Mouse (Mus musculus): Measurements from ENCODE around the gene Inka1. TPM values are rescaled to one million over a fixed set of nuclear protein-coding genes. Genes with fewer than 3 reads are reported as not detected.

Inka1 gene
- polyA plus RNA-seq, 1 experiment from 2014 or later = 42.7 TPM

DNA sequence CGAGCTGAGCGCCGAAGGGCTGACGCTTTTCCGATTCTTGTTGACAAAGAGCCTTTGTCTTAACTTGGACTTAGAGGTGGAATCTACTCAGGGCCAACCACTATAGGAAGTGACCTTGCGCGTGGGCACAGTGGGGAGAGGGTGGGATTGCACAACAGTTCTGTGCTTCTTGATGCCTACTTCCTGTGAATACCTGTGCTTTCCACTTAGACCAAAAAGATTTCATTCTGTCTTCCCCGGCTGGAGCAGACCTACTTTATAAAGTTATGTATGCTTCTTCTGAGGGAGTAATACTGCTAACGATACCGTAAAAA is 35.8 kb downstream of the Inka1 start, which contains the start of gene Traip:
Gene Traip (plus strand): TSS at position 215 of the 314 bp plus-strand sequence.
- Histone ChIP-seq H3K27me3 (ENCODE audit: control insufficient read depth, insufficient read depth, low read length) (no peaks in the 10 kb centered on the region), H3K4me1 (ENCODE audit: control insufficient read depth, insufficient read depth, low read length) (peaks cover 8% of the 10 kb centered on the region; the same call in 1 of the 2 replicates), H3K4me3 (replicated peaks; ENCODE audit: low read length) (peak within 1 kb of the TSS; percentile 63), H3K9ac (ENCODE audit: low read length) (peak within 1 kb of the TSS; percentile 73), H3K27ac (ENCODE audit: low read length) (peak within 1 kb of the TSS; percentile 58), H3K36me3 (ENCODE audit: control insufficient read depth, insufficient read depth, low read length) (no peaks in the 10 kb centered on the region), H3K9me3 (replicated peaks; ENCODE audit: control insufficient read depth, low read length) (no peaks in the 10 kb centered on the region), H3K4me2 (ENCODE audit: low read depth, low read length) (peak within 1 kb of the TSS; percentile 91)
- no peak for ATAC-seq (ENCODE audit: insufficient read depth, low FRiP score)
- WGBS = 87% methylated on average over 10 of the region's 10 CpGs

DNA sequence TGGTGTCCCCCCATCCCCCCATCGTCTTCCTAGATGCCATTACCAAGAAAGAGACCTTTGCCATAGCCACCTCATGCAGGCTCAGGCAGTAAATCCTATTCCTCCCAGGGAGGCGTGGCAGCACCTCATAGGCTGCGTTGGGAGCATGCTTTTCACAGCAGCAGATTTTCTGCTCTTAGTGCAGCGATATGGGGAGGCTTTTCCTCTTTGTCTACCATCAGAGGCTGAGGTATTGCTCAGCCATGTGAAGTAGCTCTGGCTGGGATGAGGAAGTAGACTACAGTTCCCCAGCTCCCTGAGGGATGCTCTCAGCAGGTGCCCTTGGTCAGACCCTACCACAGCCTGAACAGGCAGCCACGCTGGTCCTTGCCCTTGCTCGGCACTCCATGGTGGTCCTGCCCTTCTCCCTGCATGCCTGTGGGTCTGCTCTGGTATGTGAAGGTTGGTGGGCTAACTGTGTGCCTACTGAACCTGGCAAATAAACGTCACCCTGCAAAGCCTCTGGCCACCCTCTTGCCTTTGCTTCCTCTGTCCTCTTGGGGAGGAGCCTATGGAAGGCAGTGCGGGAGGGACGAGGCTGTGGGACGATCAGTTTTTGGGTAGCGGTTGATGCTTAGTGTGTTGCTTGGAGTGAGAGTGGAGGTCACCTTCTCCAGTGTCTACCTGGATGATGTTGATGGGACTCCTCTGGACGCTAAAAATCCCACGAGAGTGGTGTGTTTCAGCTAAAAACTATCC is 36.3 kb downstream of the Inka1 start:
- no peak for ATAC-seq (ENCODE audit: insufficient read depth, low FRiP score)
- Histone ChIP-seq H3K27ac (ENCODE audit: low read length) (no peak overlapping the region), H3K9me3 (replicated peaks; ENCODE audit: control insufficient read depth, low read length) (no peaks in the 10 kb centered on the region), H3K9ac (ENCODE audit: low read length) (no peak overlapping the region), H3K27me3 (ENCODE audit: control insufficient read depth, insufficient read depth, low read length) (no peaks in the 10 kb centered on the region), H3K36me3 (ENCODE audit: control insufficient read depth, insufficient read depth, low read length) (no peaks in the 10 kb centered on the region), H3K4me3 (replicated peaks; ENCODE audit: low read length) (no peak overlapping the region), H3K4me1 (ENCODE audit: control insufficient read depth, insufficient read depth, low read length) (peaks cover 8% of the 10 kb centered on the region; the same call in 1 of the 2 replicates), H3K4me2 (ENCODE audit: low read depth, low read length) (no peak overlapping the region)
- WGBS = 76% methylated on average over 13 of the region's 13 CpGs

DNA sequence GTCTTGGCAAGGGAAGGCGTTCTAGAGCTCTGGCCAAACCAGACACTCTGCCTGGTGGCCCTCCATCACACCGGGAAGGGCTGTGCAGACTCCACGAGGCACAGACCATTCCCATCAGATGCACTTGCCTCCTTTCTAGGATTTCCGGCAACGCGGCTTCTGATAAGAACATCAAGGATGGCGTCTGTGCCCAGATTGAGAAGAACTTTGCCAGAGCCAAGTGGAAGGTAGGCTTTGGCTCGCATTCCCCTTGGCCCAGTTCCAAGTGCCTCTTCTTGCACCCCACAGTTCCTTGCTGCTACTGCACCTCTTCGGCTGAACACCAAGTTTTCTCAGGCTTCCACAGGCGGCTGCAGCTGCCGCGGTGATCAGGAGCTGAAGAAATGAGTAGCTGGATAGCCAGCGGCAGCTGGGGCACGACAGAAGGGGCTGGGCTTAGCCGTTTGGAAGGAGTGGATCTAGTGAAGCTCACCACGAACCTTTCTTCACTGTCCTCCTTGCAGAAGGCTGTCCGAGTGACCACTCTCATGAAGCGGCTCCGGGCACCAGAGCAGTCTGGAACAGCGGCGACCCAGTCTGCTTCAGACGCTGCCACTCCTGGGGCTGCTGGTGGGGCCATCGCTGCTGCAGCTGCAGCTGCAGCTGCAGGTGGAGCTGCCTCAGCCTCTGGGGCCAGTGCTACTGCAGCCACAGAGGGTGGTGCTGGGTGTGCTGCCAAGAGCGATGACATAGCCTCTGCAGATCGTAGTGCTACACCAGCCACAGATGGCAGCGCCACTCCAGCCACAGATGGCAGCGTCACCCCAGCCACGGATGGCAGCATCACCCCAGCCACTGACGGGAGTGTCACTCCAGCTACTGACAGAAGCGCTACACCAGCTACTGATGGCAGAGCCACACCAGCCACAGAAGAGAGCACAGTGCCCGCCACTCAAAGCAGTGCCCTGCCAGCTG is 38.2 kb downstream of the Inka1 start:
- 87% methylated on average over 31 of the region's 31 CpGs for WGBS
- H3K27me3 ChIP-seq (ENCODE audit: control insufficient read depth, insufficient read depth, low read length) = no peaks in the 10 kb centered on the region
- no peak for ATAC-seq (ENCODE audit: insufficient read depth, low FRiP score)
- no peak overlapping the region for H3K4me3 ChIP-seq (replicated peaks; ENCODE audit: low read length)
- H3K9ac ChIP-seq (ENCODE audit: low read length) = no peak overlapping the region
- peaks cover 8% of the 10 kb centered on the region; the same call in 1 of the 2 replicates for H3K4me1 ChIP-seq (ENCODE audit: control insufficient read depth, insufficient read depth, low read length)
- no peak overlapping the region for H3K27ac ChIP-seq (ENCODE audit: low read length)
- no peaks in the 10 kb centered on the region for H3K36me3 ChIP-seq (ENCODE audit: control insufficient read depth, insufficient read depth, low read length)
- no peak overlapping the region for H3K4me2 ChIP-seq (ENCODE audit: low read depth, low read length)
- no peaks in the 10 kb centered on the region for H3K9me3 ChIP-seq (replicated peaks; ENCODE audit: control insufficient read depth, low read length)

- no peak for ATAC-seq (ENCODE audit: insufficient read depth, low FRiP score)
- WGBS = 24% methylated on average over 3 of the region's 3 CpGs
- peaks cover 11% of the 10 kb centered on the region; the same call in 1 of the 2 replicates for H3K4me1 ChIP-seq (ENCODE audit: control insufficient read depth, insufficient read depth, low read length)
- no peaks in the 10 kb centered on the region for H3K36me3 ChIP-seq (ENCODE audit: control insufficient read depth, insufficient read depth, low read length)
- H3K4me2 ChIP-seq (ENCODE audit: low read depth, low read length) = peak overlapping the region; percentile 94
- no peak overlapping the region for H3K27ac ChIP-seq (ENCODE audit: low read length)
- H3K4me3 ChIP-seq (replicated peaks; ENCODE audit: low read length) = no peak overlapping the region
- no peak overlapping the region for H3K9ac ChIP-seq (ENCODE audit: low read length)
- peaks cover 12% of the 10 kb centered on the region; the same call in 1 of the 2 replicates for H3K27me3 ChIP-seq (ENCODE audit: control insufficient read depth, insufficient read depth, low read length)
- H3K9me3 ChIP-seq (replicated peaks; ENCODE audit: control insufficient read depth, low read length) = no peaks in the 10 kb centered on the region
These were observed 48.8 kb downstream of the Inka1 start for GRCm38 (mm10) chr9:107936831-107937230.

GRCm38 (mm10) chr9:107936215-107936822 is 49.4 kb downstream of the Inka1 start:
- peak overlapping the region; percentile 61 for H3K9ac ChIP-seq (ENCODE audit: low read length)
- 0 out of 2 replicates have a peak, but pooled peaks have one; percentile 34 for ATAC-seq (ENCODE audit: insufficient read depth, low FRiP score)
- peaks cover 11% of the 10 kb centered on the region; the same call in 1 of the 2 replicates for H3K4me1 ChIP-seq (ENCODE audit: control insufficient read depth, insufficient read depth, low read length)
- H3K27ac ChIP-seq (ENCODE audit: low read length) = no peak overlapping the region
- H3K4me3 ChIP-seq (replicated peaks; ENCODE audit: low read length) = peak overlapping the region; percentile 50
- H3K27me3 ChIP-seq (ENCODE audit: control insufficient read depth, insufficient read depth, low read length) = peaks cover 12% of the 10 kb centered on the region; the same call in 1 of the 2 replicates
- no peaks in the 10 kb centered on the region for H3K9me3 ChIP-seq (replicated peaks; ENCODE audit: control insufficient read depth, low read length)
- H3K36me3 ChIP-seq (ENCODE audit: control insufficient read depth, insufficient read depth, low read length) = no peaks in the 10 kb centered on the region
- 5% methylated on average over 29 of the region's 29 CpGs for WGBS
- peak overlapping the region; percentile 94 for H3K4me2 ChIP-seq (ENCODE audit: low read depth, low read length)

DNA sequence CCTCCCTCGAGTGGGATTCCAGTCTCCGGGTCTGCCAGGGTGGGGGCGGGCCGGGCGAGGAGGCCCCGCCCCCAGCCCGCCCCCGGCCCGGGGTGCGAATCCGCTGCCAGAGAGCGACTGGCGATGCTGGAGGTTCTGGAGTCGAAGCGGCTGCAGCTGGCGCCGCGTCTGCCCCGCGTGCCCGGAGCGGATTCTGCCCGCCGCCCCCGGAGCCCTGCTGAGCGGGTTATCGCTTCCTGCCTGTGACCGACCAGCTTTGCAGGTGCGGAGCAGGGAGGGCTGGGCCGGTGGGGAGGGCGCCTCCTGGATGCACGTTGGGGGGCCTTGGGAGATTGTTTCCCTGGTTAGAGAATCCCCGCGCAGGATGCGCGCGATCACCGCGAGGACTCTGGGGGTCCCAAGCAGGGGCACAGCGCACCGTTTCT is 49.9 kb downstream of the Inka1 start:
- H3K9me3 ChIP-seq (replicated peaks; ENCODE audit: control insufficient read depth, low read length) = no peaks in the 10 kb centered on the region
- 1% methylated on average over 41 of the region's 41 CpGs for WGBS
- H3K27ac ChIP-seq (ENCODE audit: low read length) = no peak overlapping the region
- peaks cover 11% of the 10 kb centered on the region; the same call in 1 of the 2 replicates for H3K4me1 ChIP-seq (ENCODE audit: control insufficient read depth, insufficient read depth, low read length)
- H3K27me3 ChIP-seq (ENCODE audit: control insufficient read depth, insufficient read depth, low read length) = peaks cover 12% of the 10 kb centered on the region; the same call in 1 of the 2 replicates
- ATAC-seq (ENCODE audit: insufficient read depth, low FRiP score) = 0 out of 2 replicates have a peak, but pooled peaks have one; percentile 26
- peak overlapping the region; percentile 61 for H3K9ac ChIP-seq (ENCODE audit: low read length)
- H3K36me3 ChIP-seq (ENCODE audit: control insufficient read depth, insufficient read depth, low read length) = no peaks in the 10 kb centered on the region
- H3K4me3 ChIP-seq (replicated peaks; ENCODE audit: low read length) = peak overlapping the region; percentile 50
- peak overlapping the region; percentile 94 for H3K4me2 ChIP-seq (ENCODE audit: low read depth, low read length)

- Histone ChIP-seq H3K27me3 (ENCODE audit: control insufficient read depth, insufficient read depth, low read length) (peaks cover 12% of the 10 kb centered on the region; the same call in 1 of the 2 replicates), H3K9me3 (replicated peaks; ENCODE audit: control insufficient read depth, low read length) (no peaks in the 10 kb centered on the region), H3K9ac (ENCODE audit: low read length) (peak within 1 kb of the TSS; percentile 61), H3K27ac (ENCODE audit: low read length) (no peak within 1 kb of the TSS), H3K4me3 (replicated peaks; ENCODE audit: low read length) (peak within 1 kb of the TSS; percentile 50), H3K36me3 (ENCODE audit: control insufficient read depth, insufficient read depth, low read length) (no peaks in the 10 kb centered on the region), H3K4me2 (ENCODE audit: low read depth, low read length) (peak within 1 kb of the TSS; percentile 94), H3K4me1 (ENCODE audit: control insufficient read depth, insufficient read depth, low read length) (peaks cover 11% of the 10 kb centered on the region; the same call in 1 of the 2 replicates)
- 11% methylated on average over 3 of the region's 3 CpGs for WGBS
- no peak for ATAC-seq (ENCODE audit: insufficient read depth, low FRiP score)
These were observed 50.3 kb downstream of the Inka1 start, which contains the start of gene Camkv for GRCm38 (mm10) chr9:107935374-107935773. Camkv (plus strand) TSS chr9:107935674.
